Mouse (Mus musculus) kidney, embryonic 15.5 days (tissue): ENCODE results near the gene Hirip3. TPM values are rescaled to one million over a fixed set of nuclear protein-coding genes. Genes with fewer than 3 reads are reported as not detected.

Source experiments
- ATAC-seq: fragments of 200-750 bp; cut with Nextera tagmentation; replicated peaks from 2 replicates; pipeline ENCODE4 v1.8.0; 2017; ENCODE audit warnings: moderate TSS enrichment; ENCODE audit not compliant: low FRiP score
- H3K27ac ChIP-seq: fragments of 300-500 bp; sonication (generic); 2 replicates; pipeline ENCODE4 v1.5.1; 2015; ENCODE audit warnings: mild to moderate bottlenecking, inconsistent platforms
- H3K27me3 ChIP-seq: fragments of 300-500 bp; sonication (generic); 2 replicates; pipeline ENCODE4 v1.6.1; 2015; ENCODE audit warnings: inconsistent platforms
- H3K36me3 ChIP-seq: fragments of 300-500 bp; sonication (generic); 2 replicates; pipeline ENCODE4 v1.6.1; 2015; ENCODE audit warnings: inconsistent platforms
- H3K4me1 ChIP-seq: fragments of 300-500 bp; sonication (generic); 2 replicates; pipeline ENCODE4 v1.6.1; 2015; ENCODE audit warnings: inconsistent platforms
- H3K4me2 ChIP-seq: fragments of 300-500 bp; sonication (generic); 2 replicates; pipeline ENCODE4 v1.6.1; 2015; ENCODE audit warnings: moderate library complexity, mild to moderate bottlenecking, inconsistent platforms
- H3K4me3 ChIP-seq: fragments of 300-500 bp; sonication (generic); replicated peaks from 2 replicates; pipeline ENCODE4 v1.5.1; 2015; ENCODE audit warnings: mild to moderate bottlenecking, inconsistent platforms
- H3K9ac ChIP-seq: fragments of 300-500 bp; sonication (generic); 2 replicates; pipeline ENCODE4 v1.6.1; 2015; ENCODE audit warnings: mild to moderate bottlenecking, inconsistent platforms
- H3K9me3 ChIP-seq: fragments of 300-500 bp; sonication (generic); replicated peaks from 2 replicates; pipeline ENCODE4 v1.6.1; 2016; ENCODE audit warnings: inconsistent platforms
- whole genome bisulfite sequencing: fragments of 180-500 bp; shearing (Covaris S2); methylation state at CpG from one replicate; pipeline ENCODE4 v1.1.7; 2015; ENCODE audit warnings: mixed read lengths; 5-methylcytosine and 5-hydroxymethylcytosine counted together
- polyA plus RNA-seq: library from polyadenylated mRNA; unstranded; fragments of >200 nt; fragmentation: Nextera tagmentation; extraction: Ambion mirVana; gene quantifications from 2 replicates; pipeline ENCODE4 v1.2.1, GENCODE M21; 2015

Gene Hirip3
- polyA plus RNA-seq, 1 experiment from 2014 or later = 40.1 TPM

DNA sequence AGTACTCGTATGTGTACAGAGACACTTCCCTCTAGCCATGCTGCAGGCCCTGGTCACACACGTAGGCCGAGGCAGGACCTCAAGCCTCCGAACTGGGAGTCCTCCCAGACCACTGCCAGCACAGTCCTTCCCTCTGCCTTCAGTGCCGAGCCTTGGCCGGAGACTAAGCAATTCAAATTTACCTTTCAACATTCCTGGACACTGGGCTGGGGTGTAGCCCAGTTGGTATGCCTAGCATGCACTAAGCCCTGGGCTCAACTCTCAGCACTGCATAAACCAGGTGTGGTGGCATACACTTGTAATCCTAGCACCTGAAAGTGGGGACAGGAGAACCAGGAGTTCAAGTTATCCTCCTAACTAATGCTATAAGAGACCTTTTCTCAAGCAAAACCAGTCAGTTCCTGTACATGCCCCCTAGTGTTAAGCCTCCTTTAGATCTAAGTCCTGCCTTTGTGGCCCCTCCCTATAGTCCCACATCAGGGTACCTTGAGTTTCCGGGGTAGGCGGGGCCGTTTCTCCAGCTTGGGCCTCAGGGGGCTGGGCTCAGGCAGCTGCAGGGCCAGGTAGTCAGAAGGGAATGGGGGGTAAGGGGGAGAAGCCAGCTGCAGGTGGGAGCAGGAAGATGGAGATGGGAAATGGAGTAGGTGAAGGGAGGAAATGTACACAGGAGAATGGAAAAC is 4.9 kb upstream of the Hirip3 start:
- Histone ChIP-seq H3K4me1 (peaks cover 25% of the 10 kb centered on the region), H3K4me3 (no peak overlapping the region), H3K9me3 (no peaks in the 10 kb centered on the region), H3K9ac (no peak overlapping the region), H3K4me2 (no peak overlapping the region), H3K27ac (peak overlapping the region; percentile 42), H3K27me3 (no peaks in the 10 kb centered on the region), H3K36me3 (peaks cover 87% of the 10 kb centered on the region)
- 62% methylated on average over 9 of the region's 9 CpGs for WGBS
- no peak; the same call in 1 of the 2 replicates for ATAC-seq

DNA sequence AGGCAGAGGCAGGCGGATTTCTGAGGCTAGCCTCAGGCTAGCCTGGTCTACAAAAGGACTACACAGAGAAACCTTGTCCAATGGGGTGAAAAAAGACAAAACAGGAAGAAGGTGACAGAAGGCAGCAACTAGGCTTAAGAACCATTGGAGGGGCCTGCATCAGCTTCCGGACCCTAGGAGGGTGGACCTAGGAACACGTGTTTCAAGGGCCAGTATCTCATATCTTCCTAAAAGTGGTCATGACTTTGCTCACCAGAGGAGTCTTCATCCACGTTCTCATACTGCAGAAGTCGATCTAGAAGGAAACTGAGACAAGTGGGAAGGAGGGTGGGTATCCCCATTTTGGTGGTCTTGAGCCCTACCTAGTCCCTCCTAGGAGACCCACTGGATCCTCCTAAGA is 785 bp upstream of the Hirip3 start:
- peak overlapping the region; percentile 70 for H3K9ac ChIP-seq

DNA sequence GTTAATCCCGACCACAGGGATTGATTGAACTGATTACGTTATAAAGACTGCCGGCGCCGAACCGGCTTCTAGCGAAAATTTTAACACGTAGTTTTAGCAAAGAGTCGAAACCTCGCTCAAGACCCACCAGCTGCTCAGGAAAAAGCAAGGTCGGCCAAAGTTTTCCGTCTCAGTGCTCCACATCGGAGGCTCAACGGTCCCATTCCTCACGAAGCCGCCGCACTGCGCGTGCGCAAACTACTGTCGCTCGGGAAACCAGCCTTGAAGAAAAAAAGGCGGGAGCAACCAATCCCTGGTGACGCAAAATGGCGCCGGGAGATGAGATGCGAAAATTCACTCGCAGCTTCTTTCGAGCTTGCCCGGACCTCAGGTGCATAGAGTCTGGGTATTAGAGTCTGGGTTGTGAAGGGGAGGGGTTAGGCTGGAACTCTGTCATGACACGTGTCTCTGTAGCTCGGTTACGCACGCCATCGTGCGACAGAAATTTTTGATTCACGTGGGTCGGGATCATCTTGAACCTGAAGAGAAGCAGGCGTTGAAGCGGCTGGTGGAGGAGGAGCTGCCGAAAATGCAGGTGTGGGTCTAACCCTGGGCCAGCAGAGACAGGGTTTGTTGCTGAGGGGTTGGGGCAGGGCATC is 494 bp downstream of the Hirip3 start, which contains the start of gene Ino80e:
Gene Ino80e, minus strand, starts transcription at position 231 of the 638 bp plus-strand sequence.
- H3K9ac ChIP-seq = peak within 1 kb of the TSS; percentile 70
- H3K9me3 ChIP-seq = no peaks in the 10 kb centered on the region
- ATAC-seq = peak; percentile 69
- H3K36me3 ChIP-seq = peaks cover 69% of the 10 kb centered on the region
- H3K4me3 ChIP-seq = peak within 1 kb of the TSS; percentile 72
- H3K27me3 ChIP-seq = no peaks in the 10 kb centered on the region
- under 1% methylated on average over 41 of the region's 41 CpGs for WGBS
- H3K4me1 ChIP-seq = peaks cover 42% of the 10 kb centered on the region
- peak within 1 kb of the TSS; percentile 89 for H3K27ac ChIP-seq
- H3K4me2 ChIP-seq = peak within 1 kb of the TSS; percentile 86

More for the DNA sequence above, 785 bp upstream of the Hirip3 start:
- 50% methylated on average over 5 of the region's 5 CpGs for WGBS
- Histone ChIP-seq H3K27me3 (no peaks in the 10 kb centered on the region), H3K4me2 (peak overlapping the region; percentile 86), H3K4me3 (peak overlapping the region; percentile 72), H3K9me3 (no peaks in the 10 kb centered on the region), H3K4me1 (peaks cover 45% of the 10 kb centered on the region), H3K27ac (no peak overlapping the region), H3K36me3 (peaks cover 69% of the 10 kb centered on the region)
- no peak; the same call in 1 of the 2 replicates for ATAC-seq

DNA sequence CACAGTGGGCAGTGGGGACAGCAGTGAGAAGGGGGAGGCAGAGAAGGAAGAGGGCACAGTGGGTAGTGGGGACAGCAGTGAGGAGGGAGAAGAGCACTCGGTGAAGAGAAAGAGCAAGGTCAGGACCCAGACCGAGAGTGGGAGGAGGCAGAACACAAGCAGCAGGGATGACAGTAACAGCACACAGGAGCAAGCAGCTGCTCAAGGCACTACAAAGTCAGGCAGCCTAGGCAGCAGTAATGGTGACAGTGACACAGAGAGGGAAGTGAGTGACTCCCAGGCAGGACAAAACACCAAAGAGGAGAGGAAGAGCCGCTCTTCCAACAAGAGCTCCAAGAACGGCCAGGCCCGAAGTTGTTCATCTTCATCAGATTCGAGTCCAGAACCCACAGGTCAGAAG is 2.0 kb downstream of the Hirip3 start:
- Histone ChIP-seq H3K4me3 (peak overlapping the region; percentile 72), H3K4me1 (peaks cover 39% of the 10 kb centered on the region), H3K4me2 (peak overlapping the region; percentile 86), H3K9me3 (no peaks in the 10 kb centered on the region), H3K27ac (peak overlapping the region; percentile 89), H3K36me3 (peaks cover 70% of the 10 kb centered on the region), H3K9ac (peak overlapping the region; percentile 70), H3K27me3 (no peaks in the 10 kb centered on the region)
- no peak for ATAC-seq
- 57% methylated on average over 6 of the region's 6 CpGs for WGBS

DNA sequence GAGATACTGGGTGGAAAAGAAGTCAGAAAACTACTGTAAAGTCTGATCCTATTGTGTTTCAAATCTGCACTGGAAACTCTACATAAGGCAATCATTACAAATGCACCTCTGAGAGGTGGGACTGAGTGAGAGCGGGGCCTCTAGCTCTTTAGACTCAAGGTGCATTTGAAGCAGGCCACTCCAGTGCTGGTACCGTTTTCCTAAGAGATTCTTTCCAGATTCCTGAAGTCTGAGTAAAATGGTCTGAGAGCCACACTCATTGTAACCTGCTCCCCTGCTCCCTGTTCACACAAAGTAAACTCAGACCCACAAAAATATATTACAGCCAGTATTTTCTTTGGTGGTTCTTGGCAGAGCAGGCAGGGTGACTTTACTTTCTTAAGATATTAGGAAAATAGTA is 5.8 kb downstream of the Hirip3 start:
- Histone ChIP-seq H3K9me3 (no peaks in the 10 kb centered on the region), H3K27me3 (no peaks in the 10 kb centered on the region), H3K27ac (no peak overlapping the region), H3K4me1 (peaks cover 25% of the 10 kb centered on the region), H3K4me3 (no peak overlapping the region), H3K36me3 (peaks cover 88% of the 10 kb centered on the region), H3K9ac (no peak overlapping the region), H3K4me2 (no peak overlapping the region)
- 83% methylated on average over 2 of the region's 2 CpGs for WGBS
- no peak for ATAC-seq

DNA sequence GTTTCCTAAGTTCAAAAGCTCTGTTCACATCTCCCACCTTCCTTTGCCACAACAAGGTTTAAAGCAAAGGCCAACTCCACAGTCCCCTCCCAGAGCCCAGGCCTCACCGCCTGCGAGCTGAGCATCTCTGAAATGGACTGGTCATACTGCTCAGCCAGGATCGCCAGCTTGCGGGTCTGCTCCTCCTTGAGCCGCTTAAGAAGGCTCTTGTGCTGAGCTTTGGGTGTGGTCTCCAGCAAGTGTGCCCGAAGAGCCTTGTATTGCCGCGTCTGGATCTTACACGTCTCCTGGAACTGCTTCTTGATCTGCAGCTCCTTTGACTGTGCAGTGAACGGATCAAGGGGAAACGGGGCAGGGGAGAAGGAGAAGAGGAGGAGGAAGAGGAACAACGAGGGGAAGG is 6.2 kb downstream of the Hirip3 start:
- H3K9me3 ChIP-seq = no peaks in the 10 kb centered on the region
- no peak overlapping the region for H3K9ac ChIP-seq
- H3K4me3 ChIP-seq = no peak overlapping the region
- H3K27me3 ChIP-seq = no peaks in the 10 kb centered on the region
- H3K36me3 ChIP-seq = peaks cover 92% of the 10 kb centered on the region
- 88% methylated on average over 12 of the region's 12 CpGs for WGBS
- H3K27ac ChIP-seq = no peak overlapping the region
- ATAC-seq = no peak
- H3K4me1 ChIP-seq = peaks cover 21% of the 10 kb centered on the region
- H3K4me2 ChIP-seq = no peak overlapping the region

DNA sequence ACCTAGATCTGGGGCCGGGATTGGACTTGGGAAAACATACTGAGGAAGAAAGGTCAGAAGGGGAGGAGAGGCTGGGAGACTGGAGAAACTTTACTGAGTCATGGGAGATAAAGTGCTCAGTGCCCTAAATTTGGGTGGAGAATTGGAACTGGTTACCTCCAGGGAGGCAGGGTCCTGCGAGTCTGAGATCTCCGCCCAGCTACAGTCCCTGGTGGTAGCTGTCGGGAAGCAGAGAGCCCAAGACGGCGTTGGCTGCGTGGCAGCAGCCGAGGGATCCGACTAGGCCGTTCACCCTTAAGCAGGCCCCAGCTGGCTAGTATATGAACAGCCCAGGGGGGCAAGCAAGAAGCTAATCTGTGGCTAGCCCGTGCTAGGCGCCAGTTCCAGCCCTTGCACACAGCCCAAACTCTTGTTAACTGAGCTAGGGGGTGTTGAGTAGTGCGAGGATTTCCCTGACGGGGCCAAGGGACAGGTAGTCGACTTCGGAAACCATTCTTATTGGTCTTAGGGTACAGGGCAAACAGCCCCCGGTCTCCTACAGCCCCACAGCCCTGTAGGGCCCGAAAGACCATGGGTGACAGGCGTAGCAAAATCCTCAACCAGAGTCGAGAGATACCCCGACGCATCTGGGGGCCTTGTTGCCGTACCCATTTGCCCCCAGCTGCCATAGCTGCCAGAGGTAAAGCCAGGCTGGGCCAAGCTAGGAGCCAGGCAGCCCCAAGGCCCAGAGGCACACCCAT is 8.2 kb downstream of the Hirip3 start:
- Histone ChIP-seq H3K4me3 (no peak overlapping the region), H3K4me1 (peaks cover 1% of the 10 kb centered on the region; the same call in 1 of the 2 replicates), H3K4me2 (no peak overlapping the region), H3K9me3 (no peaks in the 10 kb centered on the region), H3K36me3 (peaks cover 100% of the 10 kb centered on the region), H3K27ac (no peak overlapping the region), H3K27me3 (no peaks in the 10 kb centered on the region), H3K9ac (no peak overlapping the region)
- no peak for ATAC-seq
- WGBS = 88% methylated on average over 23 of the region's 23 CpGs

DNA sequence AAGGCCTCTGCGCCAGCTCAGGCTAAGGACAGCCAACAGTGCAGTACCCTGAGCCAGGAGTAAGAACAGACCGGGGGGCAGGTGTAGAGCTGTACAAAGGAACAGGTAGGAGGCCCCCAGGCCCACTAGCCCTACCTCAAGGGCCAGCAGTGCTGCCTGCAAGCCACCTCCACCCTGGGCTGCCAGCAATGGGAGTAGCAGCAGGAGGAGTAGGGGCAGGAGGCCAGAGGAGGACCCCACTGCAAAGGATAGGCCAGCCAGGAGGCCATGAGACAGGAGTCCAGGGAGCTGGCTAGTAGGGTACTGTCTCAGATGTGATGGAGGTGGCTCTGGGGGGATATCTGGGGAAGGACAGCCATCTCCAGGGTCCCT is 8.7 kb downstream of the Hirip3 start:
- Histone ChIP-seq H3K27ac (no peak overlapping the region), H3K9me3 (no peaks in the 10 kb centered on the region), H3K36me3 (peaks cover 100% of the 10 kb centered on the region), H3K27me3 (no peaks in the 10 kb centered on the region), H3K4me3 (no peak overlapping the region), H3K4me2 (no peak overlapping the region), H3K9ac (no peak overlapping the region), H3K4me1 (no peaks in the 10 kb centered on the region)
- WGBS = 95% methylated on average over 2 of the region's 2 CpGs
- ATAC-seq = 0 out of 2 replicates have a peak, but pooled peaks have one; percentile 7

DNA sequence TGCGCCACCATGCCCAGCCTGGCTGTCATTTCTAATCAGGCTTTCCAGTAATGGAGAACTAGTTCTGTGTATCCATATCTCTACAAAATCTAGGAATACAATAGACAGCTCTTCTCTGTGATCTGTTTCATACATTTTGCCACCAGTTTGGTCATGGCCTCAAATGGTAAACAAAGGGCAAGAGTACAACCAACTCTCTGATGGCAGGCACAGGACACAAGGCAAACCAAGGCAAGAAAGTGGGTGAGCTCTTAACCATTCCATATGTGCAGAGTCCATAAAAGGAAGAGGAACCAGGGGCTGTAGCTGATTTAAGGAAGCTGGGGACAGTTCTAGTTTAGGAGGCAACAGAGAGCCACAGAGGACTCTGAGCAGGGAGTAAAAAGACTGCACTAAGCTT is 15.5 kb downstream of the Hirip3 start:
- WGBS = 100% methylated on average over 1 of the region's 1 CpGs
- Histone ChIP-seq H3K9ac (no peak overlapping the region), H3K4me3 (no peak overlapping the region), H3K4me2 (no peak overlapping the region), H3K27ac (no peak overlapping the region), H3K9me3 (no peaks in the 10 kb centered on the region), H3K27me3 (no peaks in the 10 kb centered on the region), H3K36me3 (peaks cover 84% of the 10 kb centered on the region), H3K4me1 (peaks cover 15% of the 10 kb centered on the region)
- ATAC-seq = no peak

DNA sequence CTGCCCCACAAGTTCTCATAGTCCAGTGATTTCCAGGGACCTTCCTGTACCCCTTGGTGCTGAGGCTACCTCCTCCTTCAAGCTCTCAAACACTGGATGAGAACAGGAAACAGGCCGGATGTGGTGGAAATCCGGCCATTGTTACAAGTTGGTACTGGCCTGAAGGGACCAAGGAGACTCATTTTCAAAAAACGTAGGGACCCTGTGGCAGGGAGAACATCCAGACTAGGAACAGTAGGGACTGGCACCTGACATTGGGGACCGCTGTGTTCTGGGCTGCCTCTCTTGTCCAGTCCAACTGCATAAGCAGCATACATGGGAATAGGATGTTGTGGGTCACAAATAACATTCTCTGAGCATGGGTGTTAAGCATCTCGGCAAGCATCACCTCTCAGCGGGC is 19.3 kb downstream of the Hirip3 start:
- Histone ChIP-seq H3K27ac (peak overlapping the region; percentile 73), H3K36me3 (peaks cover 46% of the 10 kb centered on the region), H3K27me3 (no peaks in the 10 kb centered on the region), H3K4me2 (peak overlapping the region; percentile 92), H3K4me1 (peaks cover 31% of the 10 kb centered on the region), H3K4me3 (peak overlapping the region; percentile 67; the same call in 1 of the 2 replicates), H3K9me3 (no peaks in the 10 kb centered on the region), H3K9ac (peak overlapping the region; percentile 35; the same call in 1 of the 2 replicates)
- ATAC-seq = no peak
- 67% methylated on average over 6 of the region's 6 CpGs for WGBS

DNA sequence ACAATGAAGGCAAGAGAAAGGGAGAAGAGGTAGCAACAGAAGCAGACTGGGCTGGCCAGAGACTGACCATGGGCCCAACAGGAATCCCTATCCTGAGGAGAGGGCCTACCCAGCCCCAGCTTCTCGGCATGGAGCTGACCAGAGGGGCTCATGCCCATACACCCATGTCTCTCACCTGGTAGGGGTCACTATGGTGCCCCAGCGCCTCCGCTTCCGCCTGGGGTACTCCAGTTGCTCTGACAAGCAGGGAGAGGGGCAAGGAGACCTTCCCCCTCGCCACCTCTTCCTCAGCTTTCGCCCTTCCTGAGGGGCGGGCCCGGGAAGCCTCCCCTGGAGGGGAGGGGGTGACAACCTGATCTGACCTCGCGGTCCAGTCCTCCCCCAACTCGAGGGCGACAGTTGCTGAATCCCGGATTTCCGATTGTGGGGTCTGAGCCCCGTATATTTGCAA is 22.0 kb downstream of the Hirip3 start:
- H3K4me3 ChIP-seq = peak overlapping the region; percentile 67
- H3K27ac ChIP-seq = peak overlapping the region; percentile 93
- H3K9me3 ChIP-seq = no peaks in the 10 kb centered on the region
- under 1% methylated on average over 15 of the region's 15 CpGs for WGBS
- H3K4me2 ChIP-seq = peak overlapping the region; percentile 92
- no peaks in the 10 kb centered on the region for H3K27me3 ChIP-seq
- H3K4me1 ChIP-seq = peaks cover 31% of the 10 kb centered on the region
- H3K36me3 ChIP-seq = peaks cover 19% of the 10 kb centered on the region
- ATAC-seq = peak; percentile 10; the same call in 1 of the 2 replicates
- H3K9ac ChIP-seq = peak overlapping the region; percentile 81
